Mouse (Mus musculus) small intestine, adult 2 months (tissue): ENCODE results near the gene Gfod1. TPM values are rescaled to one million over a fixed set of nuclear protein-coding genes. Genes with fewer than 3 reads are reported as not detected.

Source experiments
- H3K27ac ChIP-seq: fragments of 200-500 bp; 2 replicates; pipeline ENCODE4 v1.5.1; 2012; ENCODE audit warnings: low read depth, low read length, control low read depth, inconsistent platforms; ENCODE audit not compliant: insufficient read depth
- H3K27me3 ChIP-seq: fragments of 200-500 bp; 2 replicates; pipeline ENCODE4 v1.6.1; 2012; ENCODE audit warnings: mild to moderate bottlenecking, moderate library complexity, low read length, inconsistent platforms; ENCODE audit not compliant: control insufficient read depth, insufficient read depth
- H3K36me3 ChIP-seq: fragments of 200-500 bp; 2 replicates; pipeline ENCODE4 v1.6.1; 2012; ENCODE audit warnings: mild to moderate bottlenecking, low read length, control low read depth, inconsistent platforms; ENCODE audit not compliant: control insufficient read depth, insufficient read depth
- H3K4me1 ChIP-seq: fragments of 200-500 bp; 2 replicates; pipeline ENCODE4 v1.6.1; 2012; ENCODE audit warnings: low read length, inconsistent platforms, mixed read lengths; ENCODE audit not compliant: control insufficient read depth, insufficient read depth, insufficient read length
- H3K4me3 ChIP-seq: fragments of 200-500 bp; 2 replicates; pipeline ENCODE4 v1.5.1; 2012; ENCODE audit warnings: low read depth, mild to moderate bottlenecking, control low read depth, inconsistent platforms, low read length, moderate library complexity
- CTCF ChIP-seq: fragments of 200-500 bp; IDR thresholded peaks from 2 replicates; pipeline ENCODE4 v1.5.1; 2012; ENCODE audit warnings: low read depth, mild to moderate bottlenecking, control low read depth, inconsistent platforms, low read length, moderate library complexity, mixed read lengths; ENCODE audit not compliant: insufficient replicate concordance, insufficient read length; ENCODE audit errors: extremely low read depth
- POLR2A ChIP-seq: fragments of 200-500 bp; IDR thresholded peaks from 2 replicates; pipeline ENCODE4 v1.6.1; 2012; ENCODE audit warnings: low read depth, mild to moderate bottlenecking, control low read depth, inconsistent platforms, low read length, moderate library complexity
- WGBS: fragments of 180-500 bp; shearing (Covaris S2); methylation state at CpG from one replicate; pipeline ENCODE4 v1.1.7; 2018; 5-methylcytosine and 5-hydroxymethylcytosine counted together
- polyA plus RNA-seq: library from polyadenylated mRNA; depleted of rRNA; stranded (reverse); fragments of >200 nt; gene quantifications from 2 replicates; pipeline ENCODE4 v1.2.3, GENCODE M21; 2012

Gene Gfod1
- polyA plus RNA-seq, 1 experiment, result 4.3 TPM

DNA sequence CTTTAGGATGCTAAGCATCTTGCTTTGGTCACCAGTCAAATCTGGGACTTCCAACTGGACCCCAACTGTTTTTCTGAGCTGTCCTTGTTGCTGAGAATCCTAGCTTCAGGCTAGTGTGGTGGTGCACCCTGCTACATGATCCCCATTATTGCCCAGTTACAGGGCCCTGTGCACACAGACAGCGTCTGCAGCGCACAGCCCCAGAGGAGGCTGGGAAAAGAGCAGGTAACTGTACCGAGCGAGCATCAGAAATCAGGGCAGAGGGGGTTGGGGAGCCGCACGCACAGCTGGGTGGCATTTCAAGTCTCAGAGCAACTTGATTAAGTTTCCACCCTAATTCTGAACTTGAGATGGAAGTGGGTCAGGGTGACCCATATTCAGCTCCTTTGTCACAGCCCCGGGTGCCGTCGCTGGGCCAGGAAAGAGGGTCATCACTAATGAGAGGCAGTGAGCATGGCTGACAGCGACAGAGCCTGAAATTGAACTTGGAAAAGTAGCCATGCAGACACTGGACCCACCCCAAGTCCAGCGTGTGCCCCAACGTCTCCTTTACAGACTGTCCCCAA is 97.8 kb downstream of the Gfod1 start:
- TF ChIP-seq POLR2A, result no peak
- Histone ChIP-seq H3K4me3 (no peak overlapping the region), H3K36me3 (no peaks in the 10 kb centered on the region), H3K27me3 (no peaks in the 10 kb centered on the region), H3K4me1 (no peaks in the 10 kb centered on the region), H3K27ac (no peak overlapping the region)
- WGBS, result 86% methylated on average over 12 of the region's 12 CpGs

DNA sequence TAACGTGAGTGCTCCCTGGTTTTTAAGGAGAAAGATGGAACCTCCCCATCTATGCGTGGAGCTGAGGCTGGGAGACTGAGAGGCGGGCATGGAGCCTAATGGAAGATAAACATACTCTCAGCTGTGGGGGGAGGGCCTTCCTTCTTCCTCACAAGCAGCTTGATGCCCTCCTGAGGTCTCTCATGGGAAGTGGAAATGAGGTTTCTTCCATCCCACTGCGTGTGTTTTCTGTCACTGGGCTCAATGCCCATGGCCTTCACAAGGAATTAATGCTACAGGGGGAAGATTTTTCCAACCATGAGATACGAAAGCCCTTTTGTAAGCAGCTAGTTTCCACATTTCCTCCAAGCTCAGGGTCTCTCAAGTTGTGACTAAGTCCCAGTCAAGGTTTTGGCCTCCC is 100.3 kb downstream of the Gfod1 start:
- Histone ChIP-seq H3K4me3 (no peak overlapping the region), H3K27ac (no peak overlapping the region), H3K36me3 (no peaks in the 10 kb centered on the region), H3K27me3 (no peaks in the 10 kb centered on the region), H3K4me1 (no peaks in the 10 kb centered on the region)
- no peak for TF ChIP-seq CTCF
- TF ChIP-seq POLR2A, result no peak
- WGBS, result 46% methylated on average over 5 of the region's 5 CpGs

DNA sequence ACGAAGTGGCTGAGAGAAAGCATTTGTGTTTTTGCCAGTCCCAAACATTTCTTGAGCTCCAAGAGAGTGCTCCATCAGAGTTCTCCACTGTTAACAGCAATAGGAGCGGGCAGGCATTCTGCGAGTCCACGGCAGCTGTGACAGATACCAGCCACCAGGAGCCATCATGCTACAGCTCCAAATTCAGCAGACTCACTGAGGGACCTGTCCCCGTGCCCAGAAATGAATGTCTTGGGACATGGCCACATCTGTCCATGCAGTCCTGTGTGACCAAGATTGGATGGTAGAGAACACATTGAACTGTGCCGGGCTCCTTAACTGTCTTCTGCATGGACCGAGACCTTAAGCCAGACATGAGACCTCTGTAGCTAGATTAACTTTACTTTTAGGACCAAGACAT is 100.7 kb downstream of the Gfod1 start:
- H3K4me1 ChIP-seq, result no peaks in the 10 kb centered on the region
- TF ChIP-seq CTCF, result no peak
- no peak for TF ChIP-seq POLR2A
- H3K27ac ChIP-seq, result no peak overlapping the region
- H3K4me3 ChIP-seq, result no peak overlapping the region
- 81% methylated on average over 7 of the region's 7 CpGs for WGBS
- H3K27me3 ChIP-seq, result no peaks in the 10 kb centered on the region
- H3K36me3 ChIP-seq, result no peaks in the 10 kb centered on the region

DNA sequence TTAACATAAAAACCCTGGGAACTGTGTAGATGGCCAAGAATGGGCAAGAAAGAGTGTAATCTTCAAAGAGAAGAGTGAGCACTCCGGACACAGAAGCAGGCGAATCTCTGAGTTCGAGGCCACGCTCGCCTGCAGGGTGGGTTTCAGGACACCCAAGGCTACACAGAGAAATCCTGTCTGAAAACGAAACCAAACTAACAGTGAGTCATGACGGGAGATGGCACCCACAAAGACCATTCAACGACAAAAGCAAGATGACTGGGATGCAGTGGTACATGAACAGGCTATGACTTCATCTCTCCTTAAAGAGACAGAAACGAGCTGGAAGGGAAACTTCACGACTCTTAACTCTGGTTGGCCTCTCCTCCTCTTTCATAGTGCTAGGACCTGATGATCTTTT is 101.6 kb downstream of the Gfod1 start:
- Histone ChIP-seq H3K36me3 (no peaks in the 10 kb centered on the region), H3K27ac (no peak overlapping the region), H3K4me1 (no peaks in the 10 kb centered on the region), H3K27me3 (no peaks in the 10 kb centered on the region), H3K4me3 (no peak overlapping the region)
- WGBS, result 68% methylated on average over 10 of the region's 10 CpGs
- TF ChIP-seq CTCF (no peak), POLR2A (no peak)

DNA sequence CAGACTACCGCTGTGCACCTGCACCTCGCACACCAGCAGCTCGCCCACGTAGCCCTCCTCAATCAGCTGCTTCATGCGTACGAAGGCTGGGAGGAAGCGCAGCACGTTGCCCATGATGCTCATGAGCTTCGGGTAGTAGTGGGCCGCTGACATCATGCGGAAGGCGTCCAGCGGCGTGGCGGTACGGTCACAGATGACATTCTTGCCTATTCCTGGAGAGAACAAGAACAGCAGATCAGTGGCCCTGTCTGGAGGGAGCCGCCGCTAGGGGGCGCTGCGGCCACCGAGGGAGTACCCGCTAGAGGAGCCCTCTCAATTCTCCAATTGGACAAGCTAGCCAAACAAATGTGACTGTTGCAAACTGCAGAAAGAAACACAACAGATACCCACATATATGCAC is 102.9 kb downstream of the Gfod1 start:
- no peaks in the 10 kb centered on the region for H3K27me3 ChIP-seq
- H3K4me3 ChIP-seq, result no peak overlapping the region
- TF ChIP-seq POLR2A (no peak), CTCF (peak; percentile 83)
- H3K36me3 ChIP-seq, result no peaks in the 10 kb centered on the region
- no peak overlapping the region for H3K27ac ChIP-seq
- WGBS, result 43% methylated on average over 22 of the region's 22 CpGs
- no peaks in the 10 kb centered on the region for H3K4me1 ChIP-seq

DNA sequence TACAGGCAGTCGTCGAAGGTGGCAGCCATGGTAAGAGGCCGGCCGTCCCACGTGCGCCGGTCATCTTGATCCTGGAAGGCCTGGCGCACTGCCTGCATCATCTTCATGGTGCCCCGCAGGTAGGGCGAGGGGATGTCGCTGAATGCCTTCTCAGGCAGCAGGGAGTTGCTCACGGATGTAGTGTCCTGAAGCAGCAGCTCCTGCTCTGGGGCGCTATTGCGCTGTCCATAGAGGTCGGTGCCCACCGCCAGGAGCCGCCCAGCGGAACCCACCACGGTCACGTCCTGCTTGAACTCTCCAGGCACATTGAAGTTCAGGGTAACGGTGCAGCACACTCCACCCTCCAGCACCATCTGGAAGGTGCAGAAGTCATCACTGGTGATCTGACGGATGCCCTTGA is 103.5 kb downstream of the Gfod1 start:
- TF ChIP-seq CTCF, result no peak
- TF ChIP-seq POLR2A, result no peak
- Histone ChIP-seq H3K4me3 (no peak overlapping the region), H3K27me3 (no peaks in the 10 kb centered on the region), H3K27ac (no peak overlapping the region), H3K36me3 (no peaks in the 10 kb centered on the region), H3K4me1 (no peaks in the 10 kb centered on the region)
- 83% methylated on average over 22 of the region's 22 CpGs for WGBS

DNA sequence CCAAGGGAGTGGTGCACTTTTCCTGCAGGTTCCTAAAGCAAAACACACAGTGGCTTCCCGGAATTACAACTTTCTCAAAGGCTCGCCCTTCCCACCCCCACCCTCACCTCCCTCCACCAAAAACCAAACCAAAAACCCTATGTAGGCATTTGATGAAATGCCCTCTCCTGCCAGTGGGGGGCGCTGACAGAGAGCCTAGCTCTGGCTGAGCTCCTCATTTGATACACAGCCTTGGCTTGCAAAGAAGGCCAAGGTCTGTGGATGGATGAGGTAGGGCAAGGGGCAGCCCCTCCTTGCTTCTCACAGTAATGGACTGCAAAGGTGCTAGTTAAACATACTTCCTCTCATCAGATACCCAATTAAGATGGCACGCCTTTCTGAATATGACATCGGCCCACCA is 104.2 kb downstream of the Gfod1 start:
- no peak overlapping the region for H3K4me3 ChIP-seq
- TF ChIP-seq CTCF, result peak; percentile 52; the same call in 1 of the 2 replicates
- TF ChIP-seq POLR2A, result no peak
- no peaks in the 10 kb centered on the region for H3K27me3 ChIP-seq
- 64% methylated on average over 5 of the region's 5 CpGs for WGBS
- no peaks in the 10 kb centered on the region for H3K36me3 ChIP-seq
- H3K27ac ChIP-seq, result no peak overlapping the region
- no peaks in the 10 kb centered on the region for H3K4me1 ChIP-seq

DNA sequence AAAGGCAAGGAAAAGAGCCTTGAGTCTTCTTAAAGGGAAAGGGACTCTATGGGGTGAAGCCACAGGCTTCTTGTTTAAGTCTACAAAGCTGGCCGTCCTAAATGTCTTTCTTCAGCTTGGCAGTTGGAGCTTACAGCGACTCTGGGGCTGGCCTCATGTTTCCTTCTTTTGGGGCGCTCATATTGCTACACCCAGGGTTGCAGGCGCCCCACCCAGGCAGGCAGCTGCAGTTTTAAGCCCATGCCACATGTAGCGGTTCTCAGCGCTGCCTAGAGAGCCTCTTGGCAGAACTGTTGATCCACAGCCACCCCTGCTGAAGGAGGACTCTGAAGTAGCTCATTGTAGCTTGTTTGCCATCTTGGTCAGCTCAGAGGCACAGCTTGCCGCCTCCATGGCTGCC is 104.7 kb downstream of the Gfod1 start:
- Histone ChIP-seq H3K27me3 (no peaks in the 10 kb centered on the region), H3K36me3 (no peaks in the 10 kb centered on the region), H3K4me1 (no peaks in the 10 kb centered on the region), H3K4me3 (no peak overlapping the region), H3K27ac (no peak overlapping the region)
- 73% methylated on average over 7 of the region's 7 CpGs for WGBS
- no peak for TF ChIP-seq POLR2A
- TF ChIP-seq CTCF, result no peak
